Mouse (Mus musculus): ENCODE results near the gene Apbb2. TPM values are rescaled to one million over a fixed set of nuclear protein-coding genes. Genes with fewer than 3 reads are reported as not detected.

Apbb2 gene
- polyA plus RNA-seq, 1 experiment from 2014 or later, result 30.9 TPM

DNA sequence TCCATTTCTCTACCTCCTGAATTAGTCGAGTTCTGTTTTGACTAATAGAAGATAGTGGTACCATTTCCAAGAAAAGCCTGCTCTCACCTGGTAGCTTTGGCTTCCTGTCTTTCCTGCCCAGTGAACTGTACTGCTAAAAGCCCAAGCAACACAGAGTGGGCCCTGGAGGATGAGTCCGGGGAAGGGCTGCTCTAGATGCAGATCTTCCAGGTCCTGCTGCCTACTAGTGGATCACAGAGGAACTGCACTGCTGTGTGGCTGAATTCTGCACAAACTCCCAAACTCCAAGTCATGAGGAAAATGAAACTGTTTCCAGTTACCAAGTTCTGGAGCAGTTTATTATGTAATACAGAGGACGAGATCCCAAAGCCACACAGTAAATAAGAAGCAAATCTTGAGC lies 232.9 kb downstream of the Apbb2 start:
- Histone ChIP-seq H3K27me3 (ENCODE audit: control insufficient read depth, insufficient read depth, low read length) (no peaks in the 10 kb centered on the region), H3K9me3 (ENCODE audit: control insufficient read depth, low read length) (no peaks in the 10 kb centered on the region), H3K9ac (ENCODE audit: low read length) (no peak overlapping the region), H3K27ac (replicated peaks in 1 of 2; ENCODE audit: control insufficient read depth in 1 of 2, insufficient read depth in 1 of 2, low read depth in 2 of 2, low read length in 2 of 2) (no peak overlapping the region), H3K4me3 (ENCODE audit: control insufficient read depth in 1 of 2, insufficient read depth in 1 of 2, low read depth in 1 of 2, low read length in 2 of 2) (no peak overlapping the region), H3K4me2 (ENCODE audit: low read length) (no peak overlapping the region), H3K36me3 (ENCODE audit: control insufficient read depth, insufficient read depth, low read length) (no peaks in the 10 kb centered on the region), H3K4me1 (ENCODE audit: control insufficient read depth in 2 of 2, insufficient read depth in 2 of 2, low read length in 2 of 2) (no peaks in the 10 kb centered on the region)
- no peak for ATAC-seq (ENCODE audit: insufficient number of reproducible peaks, insufficient read depth, low FRiP score, low read depth)
- WGBS, result 43% methylated on average over 3 of the region's 3 CpGs

DNA sequence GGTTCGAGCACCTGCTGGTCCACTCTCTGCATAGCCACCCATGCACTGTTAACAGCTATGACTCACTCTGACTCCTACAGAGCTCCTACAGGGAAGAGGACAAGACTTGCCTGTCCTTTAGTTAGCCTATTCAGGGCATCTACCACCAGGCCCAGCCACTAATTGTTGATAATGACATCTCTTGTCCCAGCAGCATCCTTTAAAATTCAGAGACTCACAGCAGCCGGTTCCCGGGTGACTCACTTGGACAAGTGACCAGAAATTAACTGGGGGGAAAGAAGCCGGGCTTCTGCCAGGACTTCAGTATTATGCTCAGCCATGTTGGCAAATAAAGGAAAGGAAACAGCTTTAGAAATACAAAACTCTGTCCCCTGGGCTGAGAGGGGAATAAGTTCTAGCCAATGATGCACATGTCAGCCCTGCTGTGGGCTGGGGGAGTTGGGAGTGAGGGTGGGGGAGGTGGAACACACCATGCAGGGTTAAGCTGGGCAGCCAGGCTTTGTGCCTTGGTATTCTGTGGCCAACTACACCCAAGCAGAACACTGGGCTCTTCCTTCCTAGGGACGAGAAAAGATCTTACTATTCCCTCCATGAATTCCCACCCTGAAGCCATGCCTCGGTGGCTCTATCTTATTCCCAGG lies 233.7 kb downstream of the Apbb2 start:
- no peak for ATAC-seq (ENCODE audit: insufficient number of reproducible peaks, insufficient read depth, low FRiP score, low read depth)
- no peak overlapping the region for H3K4me2 ChIP-seq (ENCODE audit: low read length)
- WGBS, result 77% methylated on average over 6 of the region's 6 CpGs

DNA sequence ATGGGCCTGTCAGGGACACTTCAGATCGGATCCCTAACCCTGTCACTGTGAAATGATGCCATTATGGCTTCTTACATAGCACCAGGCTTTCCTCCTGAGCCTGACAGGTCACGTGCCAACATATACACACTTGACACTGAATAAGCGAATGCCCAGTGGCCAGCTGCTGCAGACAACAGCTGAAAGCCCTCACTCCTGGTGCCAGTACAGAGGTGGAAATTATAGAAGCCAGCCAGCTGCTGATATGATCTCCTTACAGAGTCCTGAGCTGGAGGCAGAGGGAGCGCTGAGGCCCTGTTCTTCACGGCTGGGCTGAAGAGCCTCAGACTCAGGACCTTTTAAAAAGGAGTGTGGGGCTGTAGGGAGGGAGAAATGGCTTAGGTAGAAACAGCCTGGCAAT lies 234.5 kb downstream of the Apbb2 start:
- Histone ChIP-seq H3K4me3 (ENCODE audit: control insufficient read depth in 1 of 2, insufficient read depth in 1 of 2, low read depth in 1 of 2, low read length in 2 of 2) (no peak overlapping the region), H3K9me3 (ENCODE audit: control insufficient read depth, low read length) (no peaks in the 10 kb centered on the region), H3K27ac (replicated peaks in 1 of 2; ENCODE audit: control insufficient read depth in 1 of 2, insufficient read depth in 1 of 2, low read depth in 2 of 2, low read length in 2 of 2) (no peak overlapping the region), H3K36me3 (ENCODE audit: control insufficient read depth, insufficient read depth, low read length) (no peaks in the 10 kb centered on the region), H3K27me3 (ENCODE audit: control insufficient read depth, insufficient read depth, low read length) (no peaks in the 10 kb centered on the region), H3K9ac (ENCODE audit: low read length) (no peak overlapping the region), H3K4me1 (ENCODE audit: control insufficient read depth in 2 of 2, insufficient read depth in 2 of 2, low read length in 2 of 2) (no peaks in the 10 kb centered on the region), H3K4me2 (ENCODE audit: low read length) (no peak overlapping the region)
- no peak for ATAC-seq (ENCODE audit: insufficient number of reproducible peaks, insufficient read depth, low FRiP score, low read depth)
- 76% methylated on average over 5 of the region's 5 CpGs for WGBS

More for the DNA sequence above, 233.7 kb downstream of the Apbb2 start:
- H3K9ac ChIP-seq (ENCODE audit: low read length), result no peak overlapping the region
- H3K36me3 ChIP-seq (ENCODE audit: control insufficient read depth, insufficient read depth, low read length), result no peaks in the 10 kb centered on the region
- H3K27ac ChIP-seq (replicated peaks in 1 of 2; ENCODE audit: control insufficient read depth in 1 of 2, insufficient read depth in 1 of 2, low read depth in 2 of 2, low read length in 2 of 2), result no peak overlapping the region
- H3K4me1 ChIP-seq (ENCODE audit: control insufficient read depth in 2 of 2, insufficient read depth in 2 of 2, low read length in 2 of 2), result no peaks in the 10 kb centered on the region
- no peak overlapping the region for H3K4me3 ChIP-seq (ENCODE audit: control insufficient read depth in 1 of 2, insufficient read depth in 1 of 2, low read depth in 1 of 2, low read length in 2 of 2)
- no peaks in the 10 kb centered on the region for H3K27me3 ChIP-seq (ENCODE audit: control insufficient read depth, insufficient read depth, low read length)
- no peaks in the 10 kb centered on the region for H3K9me3 ChIP-seq (ENCODE audit: control insufficient read depth, low read length)

DNA sequence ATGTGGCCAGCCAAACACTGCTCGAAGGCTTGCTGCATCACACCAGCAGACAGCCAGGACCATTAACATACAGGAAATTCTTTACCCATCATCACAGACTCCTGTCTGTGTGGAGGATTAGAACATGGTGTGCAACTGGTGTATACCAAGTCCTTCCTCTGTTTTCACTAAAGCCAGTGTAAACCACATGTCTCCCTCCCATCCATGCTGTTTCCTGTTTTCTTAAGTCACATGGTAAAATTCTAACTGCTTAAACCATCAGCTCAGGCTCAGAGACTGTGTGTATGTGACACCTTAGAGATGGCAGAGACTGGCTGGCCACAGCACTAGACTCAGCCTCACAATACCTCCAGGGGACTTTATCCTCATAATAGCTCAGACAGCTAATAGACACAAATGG lies 236.5 kb downstream of the Apbb2 start:
- 50% methylated on average over 1 of the region's 1 CpGs for WGBS
- H3K27me3 ChIP-seq (ENCODE audit: control insufficient read depth, insufficient read depth, low read length), result no peaks in the 10 kb centered on the region
- H3K36me3 ChIP-seq (ENCODE audit: control insufficient read depth, insufficient read depth, low read length), result no peaks in the 10 kb centered on the region
- no peak overlapping the region for H3K4me3 ChIP-seq (ENCODE audit: control insufficient read depth in 1 of 2, insufficient read depth in 1 of 2, low read depth in 1 of 2, low read length in 2 of 2)
- H3K9ac ChIP-seq (ENCODE audit: low read length), result no peak overlapping the region
- no peak for ATAC-seq (ENCODE audit: insufficient number of reproducible peaks, insufficient read depth, low FRiP score, low read depth)
- H3K4me1 ChIP-seq (ENCODE audit: control insufficient read depth in 2 of 2, insufficient read depth in 2 of 2, low read length in 2 of 2), result no peaks in the 10 kb centered on the region
- H3K4me2 ChIP-seq (ENCODE audit: low read length), result no peak overlapping the region
- H3K9me3 ChIP-seq (ENCODE audit: control insufficient read depth, low read length), result no peaks in the 10 kb centered on the region
- no peak overlapping the region for H3K27ac ChIP-seq (replicated peaks in 1 of 2; ENCODE audit: control insufficient read depth in 1 of 2, insufficient read depth in 1 of 2, low read depth in 2 of 2, low read length in 2 of 2)

GRCm38 (mm10) chr5:66378968-66379367 lies 239.6 kb downstream of the Apbb2 start:
- WGBS, result 81% methylated on average over 6 of the region's 6 CpGs
- H3K4me2 ChIP-seq (ENCODE audit: low read length), result no peak overlapping the region

DNA sequence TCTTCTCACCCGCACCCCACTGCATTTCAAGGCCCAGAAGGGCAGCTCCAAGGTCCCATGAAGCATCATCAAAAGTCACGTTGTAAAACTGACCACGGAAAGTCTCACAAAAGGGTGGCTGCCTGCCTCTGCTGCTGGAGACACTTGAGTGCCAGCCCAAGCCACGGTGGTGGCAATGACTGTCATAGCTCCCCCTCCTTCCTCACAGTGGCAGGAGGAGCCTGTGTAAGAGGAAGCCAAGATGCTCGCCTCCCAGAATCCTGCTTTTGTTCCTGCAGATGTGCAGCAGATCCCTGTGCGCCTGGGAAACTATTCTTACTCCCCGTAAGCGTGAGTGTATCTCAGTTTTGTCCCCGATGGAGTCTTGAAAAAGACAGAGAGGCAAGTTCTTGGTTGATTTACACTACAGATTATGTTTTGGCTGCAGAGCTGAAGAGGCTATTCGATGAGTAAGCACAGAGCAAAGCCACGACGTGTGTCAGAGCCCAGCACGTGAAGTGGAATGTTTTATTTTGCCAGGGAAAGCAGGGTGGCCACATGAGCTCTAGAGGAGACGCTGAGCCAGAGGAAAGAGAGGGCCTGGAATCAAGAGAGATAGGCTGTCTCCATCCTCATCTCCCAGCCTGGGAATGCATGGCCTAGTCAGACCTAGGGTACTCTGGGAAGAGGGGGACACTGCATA lies 241.9 kb downstream of the Apbb2 start:
- H3K27me3 ChIP-seq (ENCODE audit: control insufficient read depth, insufficient read depth, low read length), result no peaks in the 10 kb centered on the region
- no peaks in the 10 kb centered on the region for H3K9me3 ChIP-seq (ENCODE audit: control insufficient read depth, low read length)
- H3K27ac ChIP-seq (replicated peaks in 1 of 2; ENCODE audit: control insufficient read depth in 1 of 2, insufficient read depth in 1 of 2, low read depth in 2 of 2, low read length in 2 of 2), result no peak overlapping the region
- 70% methylated on average over 14 of the region's 14 CpGs for WGBS
- 0 out of 2 replicates have a peak, but pooled peaks cover 2% of the 10 kb centered on the region for H3K36me3 ChIP-seq (ENCODE audit: control insufficient read depth, insufficient read depth, low read length)
- H3K4me1 ChIP-seq (ENCODE audit: control insufficient read depth in 2 of 2, insufficient read depth in 2 of 2, low read length in 2 of 2), result no peaks in the 10 kb centered on the region
- no peak overlapping the region for H3K9ac ChIP-seq (ENCODE audit: low read length)
- H3K4me3 ChIP-seq (ENCODE audit: control insufficient read depth in 1 of 2, insufficient read depth in 1 of 2, low read depth in 1 of 2, low read length in 2 of 2), result no peak overlapping the region
- no peak overlapping the region for H3K4me2 ChIP-seq (ENCODE audit: low read length)
- ATAC-seq (ENCODE audit: insufficient number of reproducible peaks, insufficient read depth, low FRiP score, low read depth), result no peak

More at GRCm38 (mm10) chr5:66378968-66379367, 239.6 kb downstream of the Apbb2 start:
- Histone ChIP-seq H3K4me1 (ENCODE audit: control insufficient read depth in 2 of 2, insufficient read depth in 2 of 2, low read length in 2 of 2) (no peaks in the 10 kb centered on the region), H3K9ac (ENCODE audit: low read length) (no peak overlapping the region), H3K4me3 (ENCODE audit: control insufficient read depth in 1 of 2, insufficient read depth in 1 of 2, low read depth in 1 of 2, low read length in 2 of 2) (no peak overlapping the region), H3K9me3 (ENCODE audit: control insufficient read depth, low read length) (no peaks in the 10 kb centered on the region), H3K36me3 (ENCODE audit: control insufficient read depth, insufficient read depth, low read length) (no peaks in the 10 kb centered on the region), H3K27ac (replicated peaks in 1 of 2; ENCODE audit: control insufficient read depth in 1 of 2, insufficient read depth in 1 of 2, low read depth in 2 of 2, low read length in 2 of 2) (no peak overlapping the region), H3K27me3 (ENCODE audit: control insufficient read depth, insufficient read depth, low read length) (no peaks in the 10 kb centered on the region)
- no peak for ATAC-seq (ENCODE audit: insufficient number of reproducible peaks, insufficient read depth, low FRiP score, low read depth)

DNA sequence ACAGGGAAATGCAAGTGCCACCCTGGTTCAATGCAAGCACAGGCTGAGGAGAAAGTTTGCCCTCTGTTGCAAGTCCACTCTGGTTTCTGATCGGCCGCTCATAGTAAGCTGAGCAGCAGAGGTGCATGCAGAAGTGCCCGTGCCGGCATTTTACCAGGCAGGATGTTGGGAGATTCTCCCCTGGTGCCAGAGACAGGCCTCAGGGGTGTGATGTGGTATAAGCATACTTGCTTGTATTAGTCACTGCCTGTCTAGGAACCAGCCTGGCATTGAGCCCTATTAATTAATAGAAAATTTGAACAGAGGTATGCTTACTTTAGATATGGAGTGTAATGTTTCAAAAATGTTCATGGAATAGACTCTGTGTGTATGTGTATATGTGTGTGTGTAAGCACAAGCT lies 244.2 kb downstream of the Apbb2 start:
- ATAC-seq (ENCODE audit: insufficient number of reproducible peaks, insufficient read depth, low FRiP score, low read depth), result no peak
- Histone ChIP-seq H3K36me3 (ENCODE audit: control insufficient read depth, insufficient read depth, low read length) (0 out of 2 replicates have a peak, but pooled peaks cover 2% of the 10 kb centered on the region), H3K9me3 (ENCODE audit: control insufficient read depth, low read length) (no peaks in the 10 kb centered on the region), H3K4me2 (ENCODE audit: low read length) (no peak overlapping the region), H3K27me3 (ENCODE audit: control insufficient read depth, insufficient read depth, low read length) (no peaks in the 10 kb centered on the region), H3K4me1 (ENCODE audit: control insufficient read depth in 2 of 2, insufficient read depth in 2 of 2, low read length in 2 of 2) (no peaks in the 10 kb centered on the region), H3K9ac (ENCODE audit: low read length) (no peak overlapping the region), H3K27ac (replicated peaks in 1 of 2; ENCODE audit: control insufficient read depth in 1 of 2, insufficient read depth in 1 of 2, low read depth in 2 of 2, low read length in 2 of 2) (no peak overlapping the region), H3K4me3 (ENCODE audit: control insufficient read depth in 1 of 2, insufficient read depth in 1 of 2, low read depth in 1 of 2, low read length in 2 of 2) (no peak overlapping the region)
- WGBS, result 96% methylated on average over 4 of the region's 4 CpGs

Data from heart, embryonic 14.5 days (tissue).